Mouse (Mus musculus): ENCODE data around the gene Dynll1.

Gene Dynll1

DNA sequence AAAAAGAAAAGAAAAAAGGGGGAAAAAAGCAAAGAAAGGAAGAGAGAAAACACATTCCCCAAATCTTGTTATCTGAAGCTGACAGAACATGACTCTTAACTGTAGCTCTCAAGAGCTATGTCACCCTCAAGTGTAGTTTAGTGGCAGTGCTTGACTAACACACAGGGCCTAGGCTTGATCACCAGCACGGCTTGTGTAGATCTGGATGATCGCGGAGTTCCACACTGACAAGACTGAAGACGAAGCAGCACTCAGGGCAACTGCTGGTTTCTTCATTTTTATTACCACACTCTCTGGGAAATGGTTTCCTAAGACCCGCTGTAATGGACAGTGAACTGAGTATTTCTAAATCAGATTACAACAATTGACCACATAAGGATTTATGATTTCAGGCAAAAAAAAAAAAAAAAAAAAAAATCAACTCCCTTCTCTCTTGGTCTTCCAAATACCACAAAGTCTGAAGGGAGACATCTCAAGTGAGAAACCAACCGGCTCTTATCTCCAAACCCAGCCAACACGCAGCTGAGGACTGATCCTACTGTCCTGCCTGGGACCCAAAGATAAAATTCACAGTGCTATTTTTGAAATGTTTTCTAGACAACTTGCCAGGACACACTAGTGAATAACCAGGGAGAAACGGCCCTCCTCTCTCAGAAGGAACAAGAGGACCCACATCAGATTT, 33.9 kb downstream of the Dynll1 start:
- DNase-seq: no peak

DNA sequence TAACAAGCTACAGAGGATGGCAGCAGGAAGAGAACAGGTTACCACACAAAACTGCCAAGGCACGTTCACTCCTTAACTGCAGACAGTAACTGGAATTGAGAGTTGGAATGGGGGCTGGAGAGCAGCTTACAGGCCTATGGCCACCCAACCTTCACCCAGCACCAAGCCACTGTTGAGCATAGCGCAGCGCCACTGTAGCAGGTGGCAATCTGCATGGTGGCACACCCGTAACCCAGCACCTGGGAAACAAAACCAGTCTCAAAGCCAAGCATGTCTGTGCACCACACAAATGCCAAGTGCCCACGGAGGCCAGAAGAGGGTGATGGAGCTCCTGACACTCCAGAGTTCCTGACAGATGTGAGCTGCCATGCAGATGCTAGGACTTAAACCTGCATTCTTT, 34.5 kb downstream of the Dynll1 start:
- DNase-seq: no peak

DNA sequence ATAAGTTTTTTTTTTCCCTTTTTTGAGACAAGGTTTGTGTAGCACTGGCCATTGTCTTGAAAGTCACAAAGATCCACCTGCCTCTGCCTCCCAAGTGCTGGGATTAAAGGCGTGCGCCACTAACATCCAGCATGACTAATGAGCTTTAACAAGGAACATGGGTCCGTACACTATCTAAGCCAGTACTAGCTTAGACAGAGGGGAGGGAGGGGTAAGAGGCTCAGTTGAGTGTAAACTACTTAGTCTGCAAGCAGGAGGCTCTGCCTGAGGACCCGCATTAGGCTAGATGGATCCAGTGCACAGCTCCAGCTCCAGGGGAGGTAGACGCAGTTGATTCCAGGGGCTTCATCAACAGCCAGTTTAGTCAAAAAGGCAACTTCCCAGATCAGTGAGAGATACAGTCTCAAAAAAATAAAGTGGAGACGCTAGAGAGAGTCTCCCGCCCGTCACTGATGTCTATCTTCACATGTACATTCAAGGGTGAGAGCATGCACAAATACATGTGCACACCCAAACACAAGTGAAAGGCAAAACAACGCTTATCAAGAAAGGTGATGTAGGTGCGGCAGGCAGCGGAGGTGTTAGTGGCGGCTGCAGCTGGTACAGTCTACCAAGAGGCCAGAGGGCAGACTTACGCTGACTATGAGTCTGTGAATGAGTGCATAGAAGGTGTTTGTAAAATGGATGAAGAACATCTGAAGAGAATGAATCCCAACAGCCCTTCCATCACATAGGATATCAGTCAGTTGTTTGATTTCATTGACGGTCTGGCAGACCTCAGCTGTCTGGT, 38.1 kb downstream of the Dynll1 start:
- DNase-seq: no peak

DNA sequence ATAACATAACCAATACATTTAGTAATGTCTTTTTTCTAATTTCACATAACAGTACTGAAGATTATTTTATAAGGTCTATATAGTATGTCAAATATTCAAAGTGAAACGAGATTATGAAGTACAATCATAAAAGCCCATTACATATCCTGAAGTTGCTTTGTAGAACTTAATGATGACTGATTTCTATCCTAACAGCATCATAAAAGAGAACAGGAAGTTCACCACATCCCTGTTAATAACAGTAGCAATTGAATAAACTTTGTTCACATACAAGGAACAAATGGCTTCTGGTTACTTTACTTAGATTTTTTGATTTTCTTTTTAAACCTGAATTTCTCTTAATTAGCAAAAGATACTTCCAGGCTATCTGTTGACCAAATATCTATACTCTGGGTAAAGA, 38.9 kb downstream of the Dynll1 start:
- DNase-seq: no peak

DNA sequence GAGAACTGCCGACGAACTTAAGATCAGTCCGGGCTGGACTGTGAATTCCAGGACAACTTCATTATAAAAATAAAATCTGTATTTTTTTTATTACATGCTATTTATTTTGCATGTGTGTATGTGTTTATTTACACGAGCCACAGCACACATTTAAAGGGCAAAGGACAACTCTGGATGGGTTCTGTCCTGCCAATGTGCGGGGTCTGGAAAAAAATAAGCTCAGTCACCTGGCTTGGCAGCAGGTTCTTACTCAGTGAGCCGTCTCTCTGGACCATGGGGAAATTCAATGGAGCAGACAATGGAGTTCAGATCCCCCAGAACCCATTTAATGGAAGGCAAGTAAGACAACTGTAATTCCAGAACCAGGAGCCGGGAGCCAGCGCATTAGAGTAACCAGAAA, 39.7 kb downstream of the Dynll1 start:
- no peak for DNase-seq

DNA sequence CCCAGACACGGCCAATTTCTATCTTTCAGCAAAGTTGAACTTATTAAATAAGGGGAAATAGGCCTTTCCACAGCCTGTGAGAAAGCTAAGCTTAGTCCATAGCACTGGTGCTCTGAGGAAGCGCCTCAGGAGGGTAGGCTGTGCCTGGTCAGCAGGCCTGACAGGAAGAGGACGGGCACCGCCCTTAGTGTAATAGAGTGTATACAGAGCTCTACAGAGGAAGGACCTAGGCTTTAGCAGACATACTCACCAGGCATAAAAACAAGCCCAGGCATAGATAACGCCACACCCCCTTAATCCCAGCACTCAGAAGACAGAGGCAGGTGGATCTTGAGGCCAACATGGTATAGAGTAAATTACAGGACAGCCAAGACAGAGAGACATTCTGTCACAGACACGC, 40.4 kb downstream of the Dynll1 start:
- DNase-seq: no peak

DNA sequence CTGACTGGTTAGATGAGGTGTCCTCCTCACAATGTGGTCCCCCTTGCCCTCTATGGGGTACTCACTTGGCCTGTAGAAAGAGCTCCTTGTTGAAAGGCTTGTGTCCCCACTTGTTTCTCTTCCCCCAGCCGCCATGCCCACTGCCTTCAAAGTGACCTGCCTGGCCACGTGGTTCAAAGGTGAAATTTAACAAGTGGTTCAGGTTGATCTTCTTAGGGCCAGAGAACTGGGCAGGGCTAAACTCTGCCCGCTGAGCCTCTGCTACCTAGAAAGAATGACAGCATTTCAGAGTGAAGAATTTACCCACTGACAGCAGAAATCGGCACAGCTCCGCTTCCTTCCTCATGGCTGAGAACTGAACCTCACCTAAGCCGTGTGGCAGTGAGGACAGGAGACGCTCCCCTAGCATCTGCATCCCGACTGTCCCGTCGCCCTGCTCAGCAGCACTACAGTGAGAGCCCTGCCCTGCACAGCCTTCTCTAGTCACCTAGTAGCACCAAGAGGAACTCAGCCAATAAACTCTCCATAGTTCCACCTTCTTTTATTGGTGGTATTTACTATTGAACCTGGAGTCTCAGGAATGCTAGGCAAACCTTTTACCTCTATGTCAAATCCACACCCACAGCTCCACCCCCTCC, 43.8 kb downstream of the Dynll1 start:
- no peak for DNase-seq

DNA sequence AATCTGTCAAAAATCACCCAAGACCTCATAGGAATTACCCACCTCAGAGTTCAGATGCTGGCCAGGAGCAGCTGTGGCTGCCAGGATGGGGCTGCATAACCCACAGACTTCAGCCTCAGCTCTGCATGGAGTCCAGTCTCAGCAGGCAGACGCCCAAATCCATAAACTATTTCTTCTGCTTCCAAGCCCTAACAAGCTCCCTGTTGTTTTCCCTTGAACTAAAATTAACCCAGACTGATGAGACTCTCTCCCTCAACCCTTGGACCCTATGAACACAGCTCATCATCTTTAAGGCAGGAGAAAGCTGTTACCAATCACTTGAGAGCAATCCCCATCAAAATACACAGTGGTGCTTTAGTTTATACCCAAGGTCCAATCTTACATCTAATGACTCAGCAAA, 45.3 kb downstream of the Dynll1 start:
- no peak for DNase-seq

Data from lung, postnatal 14 days (tissue).